Mouse (Mus musculus) CD4-positive, CD25-positive, alpha-beta regulatory T cell, adult 2 months (primary cell): Measurements from ENCODE around the gene Gm9611.
"Not testable (repeated sequence)": the region's sequence is repeated elsewhere in the genome, so short reads cannot be mapped to it uniquely, and the experiment has no call there.

ENCODE experiments used
- DNase-seq: peaks from one replicate; pipeline ENCODE4 v3.0.0-alpha.2; 2012; ENCODE audit warnings: low read depth, low spot score

Gene Gm9611

DNA sequence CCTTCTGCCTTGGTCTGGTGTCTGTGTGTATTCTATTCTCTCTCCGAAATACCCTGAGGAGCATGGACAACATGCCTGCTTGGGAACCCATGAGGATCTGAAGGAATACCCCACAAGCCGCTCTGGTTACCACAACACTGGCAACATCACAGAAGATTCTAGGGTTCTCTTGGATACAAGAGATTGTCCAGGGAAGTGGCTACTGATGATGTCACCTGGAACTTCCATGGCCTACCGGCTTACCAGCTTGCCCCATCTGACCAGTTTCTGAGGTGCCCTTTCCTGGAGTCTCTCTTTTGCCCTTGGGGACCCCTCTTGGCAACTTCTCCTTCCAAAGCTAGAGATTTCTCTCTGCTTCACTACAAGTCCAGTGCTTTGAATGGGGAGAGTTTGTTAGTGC is at the start of gene Gm9611:
Gm9611 (minus strand) TSS at position 101 of the 400 bp plus-strand sequence.
- DNase-seq = not testable (repeated sequence)

DNA sequence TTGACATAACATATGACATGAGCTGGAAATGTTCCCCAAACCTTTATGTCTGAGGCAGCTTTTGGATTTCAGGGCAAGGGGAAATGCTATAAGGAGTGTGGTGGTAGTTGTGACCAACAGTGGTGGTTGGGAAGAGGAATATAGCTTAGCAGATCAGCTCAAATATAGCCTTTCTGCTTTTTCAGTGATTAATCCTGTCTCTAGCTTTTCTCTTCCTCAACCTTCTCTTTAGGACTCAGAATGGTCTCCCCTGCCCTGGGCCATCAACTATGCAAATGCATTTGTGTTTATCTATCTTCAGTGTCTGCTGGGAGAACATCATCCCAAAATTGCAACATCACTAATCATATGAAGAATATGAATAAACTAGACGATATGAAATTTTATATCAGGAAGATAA is 12.8 kb upstream of the Gm9611 start, which contains the start of gene Gm7995:
Gm7995 (plus strand) TSS at position 301 of the 400 bp plus-strand sequence.
- DNase-seq = not testable (repeated sequence)

DNA sequence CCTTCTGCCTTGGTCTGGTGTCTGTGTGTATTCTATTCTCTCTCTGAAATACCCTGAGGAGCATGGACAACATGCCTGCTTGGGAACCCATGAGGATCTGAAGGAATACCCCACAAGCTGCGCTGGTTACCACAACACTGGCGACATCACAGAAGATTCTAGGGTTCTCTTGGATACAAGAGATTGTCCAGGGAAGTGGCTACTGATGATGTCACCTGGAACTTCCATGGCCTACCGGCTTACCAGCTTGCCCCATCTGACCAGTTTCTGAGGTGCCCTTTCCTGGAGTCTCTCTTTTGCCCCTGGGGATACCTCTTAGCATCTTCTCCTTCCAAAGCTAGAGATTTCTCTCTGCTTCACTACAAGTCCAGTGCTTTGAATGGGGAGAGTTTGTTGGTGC is 37.2 kb downstream of the Gm9611 start, which contains the start of gene Gm17026:
Gm17026 (minus strand) TSS at position 101 of the 400 bp plus-strand sequence.
- not testable (repeated sequence) for DNase-seq
